Mouse (Mus musculus) brain, embryonic 18.5 days (tissue): Measurements from ENCODE around the gene Atp9a.

Source experiments
- DNase-seq: peaks from one replicate; pipeline ENCODE4 v3.0.0-alpha.2; 2012; ENCODE audit warnings: low read depth, low spot score

Atp9a gene

GRCm38 (mm10) chr2:168642187-168642586 is 100.0 kb downstream of the Atp9a start:
- no peak for DNase-seq

DNA sequence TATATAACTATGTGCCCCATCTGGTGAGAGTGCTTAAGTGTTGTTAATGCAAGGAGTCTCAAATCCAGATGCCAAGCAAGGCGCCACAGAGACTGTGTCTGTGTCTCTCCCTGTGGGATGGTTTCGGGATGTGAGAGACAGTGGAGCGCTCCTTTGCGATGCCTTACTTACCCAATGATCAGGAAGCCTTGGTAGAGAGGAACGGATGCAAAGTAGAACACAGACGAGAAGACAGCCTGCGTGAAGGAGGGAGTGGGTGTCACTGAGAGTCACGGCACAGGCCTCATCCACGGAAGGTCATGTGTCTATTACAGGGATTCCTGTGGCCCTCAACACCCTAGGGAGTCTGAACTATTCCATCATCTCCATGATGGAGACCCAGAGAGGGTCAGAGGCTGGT is 101.7 kb downstream of the Atp9a start:
- no peak for DNase-seq

DNA sequence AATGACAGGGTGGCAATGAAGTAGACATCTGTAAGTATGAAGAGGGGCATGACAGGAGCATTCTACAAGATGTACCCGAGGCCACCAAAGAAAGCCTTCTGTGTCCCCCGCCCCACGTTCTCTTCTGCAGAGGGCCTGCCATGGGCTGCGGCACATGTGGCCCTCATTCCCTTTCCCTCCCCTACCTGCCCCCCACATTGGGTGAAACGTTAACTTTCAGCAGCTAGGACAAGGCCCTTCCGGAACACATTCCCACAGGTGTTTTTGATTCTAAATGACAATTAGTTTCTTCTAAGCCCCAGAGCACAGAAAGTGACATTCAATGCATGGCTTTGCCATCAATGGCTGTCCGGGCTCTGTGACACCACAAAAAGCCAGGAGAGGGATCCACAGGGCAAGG is 107.3 kb downstream of the Atp9a start:
- DNase-seq, result no peak

DNA sequence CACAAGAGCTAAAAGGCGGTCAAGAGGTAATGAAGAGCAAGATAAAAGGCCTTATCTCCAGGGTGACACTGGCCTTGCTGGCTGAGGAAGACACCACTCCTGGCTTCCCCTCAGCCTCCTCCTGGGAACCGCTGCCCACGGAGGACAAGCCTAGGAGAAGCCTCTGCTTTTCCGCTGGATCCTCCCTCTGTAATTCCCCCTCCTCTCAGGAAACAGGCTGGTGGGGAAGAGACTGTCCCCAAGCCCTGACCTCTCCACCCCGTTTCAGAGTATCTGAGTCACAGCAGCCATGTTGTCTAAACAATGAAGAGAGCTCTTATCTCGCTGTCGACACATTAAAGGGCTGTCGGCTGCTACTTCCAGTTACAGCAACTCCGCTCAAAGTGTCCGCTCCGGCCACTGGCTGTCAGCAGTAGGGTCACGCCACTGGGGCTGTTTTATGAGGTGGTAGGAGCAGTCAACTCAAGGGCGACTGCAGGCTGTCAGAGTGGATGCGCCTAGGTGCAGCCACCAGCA is 108.8 kb downstream of the Atp9a start:
- DNase-seq, result no peak

DNA sequence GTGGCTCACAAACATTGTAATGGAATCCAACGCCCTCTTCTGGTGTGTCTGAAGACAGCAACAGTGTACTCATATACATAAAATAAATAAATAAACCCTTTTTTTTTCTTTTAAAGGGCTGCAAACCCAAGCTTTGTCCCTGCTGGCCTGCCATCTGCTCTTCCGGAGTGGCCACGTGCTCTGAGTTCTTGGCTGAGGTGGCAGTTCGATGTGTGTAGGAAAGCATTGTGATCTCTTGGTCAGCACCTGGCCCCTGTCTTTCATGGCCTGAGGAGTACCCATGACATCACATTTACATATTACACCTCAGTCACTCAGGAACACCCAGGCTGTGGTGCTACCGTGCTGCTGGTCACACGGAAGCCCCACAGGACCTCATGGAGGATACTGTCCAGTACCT is 109.7 kb downstream of the Atp9a start:
- DNase-seq, result no peak

GRCm38 (mm10) chr2:168628787-168629186 is 113.4 kb downstream of the Atp9a start:
- peak; percentile 16 for DNase-seq

- DNase-seq, result no peak
Observed at GRCm38 (mm10) chr2:168627829-168628770, 114.1 kb downstream of the Atp9a start.

GRCm38 (mm10) chr2:168626385-168626784 is 115.8 kb downstream of the Atp9a start:
- peak; percentile 32 for DNase-seq

DNA sequence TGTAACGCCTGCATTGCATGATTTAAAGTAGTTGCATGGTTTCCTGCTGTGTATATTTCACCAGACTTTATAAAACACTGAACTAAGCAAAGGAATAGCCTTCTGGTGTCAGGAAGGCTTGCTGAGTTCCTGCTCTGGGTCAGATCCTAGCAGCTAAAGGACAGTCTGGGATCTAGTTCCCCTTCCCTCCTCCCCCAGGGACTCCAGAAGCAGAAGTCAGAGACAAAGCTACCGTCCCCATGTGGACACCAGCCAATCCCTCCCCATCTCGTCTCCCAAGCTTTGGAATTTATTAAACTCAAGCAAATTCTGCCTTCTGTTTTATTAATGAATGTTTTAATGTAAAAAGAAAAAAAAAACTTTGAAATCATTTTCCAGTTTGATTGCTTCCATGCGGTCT is 117.1 kb downstream of the Atp9a start:
- DNase-seq, result no peak

DNA sequence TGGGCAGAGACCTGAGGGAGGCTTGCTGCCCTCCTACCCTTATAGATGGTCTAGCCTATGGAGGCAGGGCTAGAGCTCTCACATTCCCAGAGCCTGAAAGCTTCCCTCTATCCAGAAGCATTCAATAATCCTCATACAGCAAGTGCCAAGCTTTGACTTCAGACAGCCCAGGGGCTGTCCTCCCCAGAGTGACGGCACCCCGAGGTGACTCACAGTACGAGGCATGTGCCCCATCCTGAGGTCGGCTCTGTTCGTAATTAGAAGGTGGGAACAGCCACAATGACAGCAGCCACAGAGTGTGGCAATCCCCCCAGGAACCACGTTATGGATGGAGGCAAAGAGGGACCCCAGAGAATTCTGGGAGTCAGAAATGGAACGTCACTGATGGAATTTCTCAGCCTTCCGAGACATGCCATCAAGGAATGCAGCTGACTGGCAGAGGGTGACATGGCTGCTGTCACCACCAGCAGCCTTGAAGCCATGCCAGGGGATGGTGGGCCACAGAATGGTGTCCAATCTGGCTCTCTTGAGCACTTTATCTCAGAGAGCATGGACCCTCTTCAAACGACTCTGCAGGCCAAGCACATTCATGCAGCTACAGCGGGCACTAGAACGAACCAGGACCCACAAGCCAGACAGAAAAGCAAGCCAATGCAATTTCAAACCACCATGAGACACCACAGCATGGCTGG is 121.0 kb downstream of the Atp9a start:
- no peak for DNase-seq

GRCm38 (mm10) chr2:168618205-168618717 is 123.9 kb downstream of the Atp9a start:
- DNase-seq, result no peak

- DNase-seq, result no peak
Observed at GRCm38 (mm10) chr2:168615160-168615559, 127.0 kb downstream of the Atp9a start.

GRCm38 (mm10) chr2:168614170-168614872 is 127.9 kb downstream of the Atp9a start:
- no peak for DNase-seq

DNA sequence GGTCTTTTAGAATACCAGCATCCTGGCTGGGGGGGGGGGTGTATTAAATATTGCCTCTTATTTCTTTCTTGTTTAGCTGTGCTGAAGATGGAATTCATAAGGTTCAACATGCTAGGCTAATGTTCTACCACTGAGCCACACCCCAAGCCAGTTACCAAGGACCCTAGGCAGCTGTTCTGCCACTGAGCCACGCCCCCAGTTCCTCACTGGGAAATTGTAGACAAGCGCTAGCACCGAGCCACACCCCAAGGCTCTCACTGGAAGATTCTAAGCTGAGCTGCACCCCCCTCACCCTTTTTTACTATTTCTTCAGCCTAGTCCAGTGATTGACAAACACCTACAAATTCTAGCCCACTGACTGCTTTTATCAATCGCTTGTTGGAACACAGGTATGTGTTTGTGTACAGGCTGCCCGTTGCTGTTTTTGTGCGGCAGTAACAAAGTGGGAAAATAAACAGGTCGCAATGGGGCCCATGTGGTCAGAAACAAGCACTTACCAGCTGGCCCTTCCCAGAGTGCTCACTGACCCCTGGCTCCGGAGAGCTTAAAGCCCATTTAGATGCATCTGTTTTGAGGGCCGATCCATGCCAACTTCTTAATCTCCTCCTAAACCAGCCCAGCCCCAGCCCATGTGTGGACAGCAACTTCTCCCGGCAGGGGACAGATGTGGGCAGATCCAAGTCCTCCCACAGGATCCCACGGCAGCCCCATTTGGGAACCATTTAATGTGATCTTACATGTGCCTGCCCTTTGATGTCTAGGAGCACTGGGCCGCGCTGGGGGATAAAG is 128.9 kb downstream of the Atp9a start:
- DNase-seq, result no peak

GRCm38 (mm10) chr2:168610941-168611340 is 131.3 kb downstream of the Atp9a start:
- no peak for DNase-seq

GRCm38 (mm10) chr2:168609653-168610248 is 132.5 kb downstream of the Atp9a start:
- no peak for DNase-seq

- DNase-seq, result no peak
Observed at GRCm38 (mm10) chr2:168608125-168608564, 134.1 kb downstream of the Atp9a start.

- DNase-seq, result no peak
Observed at GRCm38 (mm10) chr2:168604655-168605070, 137.5 kb downstream of the Atp9a start.

- DNase-seq, result no peak
Observed at GRCm38 (mm10) chr2:168602387-168602741, 139.8 kb downstream of the Atp9a start.
